Mouse (Mus musculus): ENCODE measurements around the gene Scgb1b7.
"Not testable (repeated sequence)": the region's sequence is repeated elsewhere in the genome, so short reads cannot be mapped to it uniquely, and the experiment has no call there.

The Scgb1b7 gene

DNA sequence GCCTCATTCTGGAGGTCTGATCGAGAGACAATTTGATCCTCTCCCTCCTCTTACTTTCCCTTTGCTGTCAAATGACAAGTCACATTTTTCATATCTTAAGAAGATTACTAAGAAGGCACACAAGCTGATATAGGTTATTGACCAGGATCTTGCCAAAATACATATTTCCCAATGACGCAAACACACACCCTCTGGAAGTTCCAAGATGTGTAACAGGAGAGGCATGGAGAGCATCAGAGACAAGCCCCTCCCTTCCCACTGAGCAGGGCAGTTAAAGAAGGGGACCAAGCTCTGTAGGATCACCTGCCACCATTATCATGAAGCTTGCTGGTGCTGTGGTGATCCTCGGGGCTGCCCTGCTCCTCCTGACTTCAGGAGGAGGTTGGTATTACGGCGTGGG, at the start of gene Scgb1b7:
Scgb1b7 (plus strand) TSS at position 301 of the 400 bp plus-strand sequence.
- not testable (repeated sequence) for DNase-seq (ENCODE audit: low spot score in 2 of 2)

- not testable (repeated sequence) for DNase-seq (ENCODE audit: low spot score in 2 of 2)
These were observed 6.8 kb upstream of the Scgb1b7 start, which contains the start of gene Scgb2b7 for GRCm38 (mm10) chr7:31705657-31706056. Gene Scgb2b7 (minus strand): TSS chr7:31705757.

Data from spleen, postnatal 4 days (tissue).